Mouse (Mus musculus): ENCODE results near the gene Las1l. TPM values are rescaled to one million over a fixed set of nuclear protein-coding genes. Genes with fewer than 3 reads are reported as not detected.

The Las1l gene
- polyA plus RNA-seq (2015; fragmentation: Nextera tagmentation; extraction: Ambion mirVana) = 46.4 and 49.3 TPM in 2 replicates

DNA sequence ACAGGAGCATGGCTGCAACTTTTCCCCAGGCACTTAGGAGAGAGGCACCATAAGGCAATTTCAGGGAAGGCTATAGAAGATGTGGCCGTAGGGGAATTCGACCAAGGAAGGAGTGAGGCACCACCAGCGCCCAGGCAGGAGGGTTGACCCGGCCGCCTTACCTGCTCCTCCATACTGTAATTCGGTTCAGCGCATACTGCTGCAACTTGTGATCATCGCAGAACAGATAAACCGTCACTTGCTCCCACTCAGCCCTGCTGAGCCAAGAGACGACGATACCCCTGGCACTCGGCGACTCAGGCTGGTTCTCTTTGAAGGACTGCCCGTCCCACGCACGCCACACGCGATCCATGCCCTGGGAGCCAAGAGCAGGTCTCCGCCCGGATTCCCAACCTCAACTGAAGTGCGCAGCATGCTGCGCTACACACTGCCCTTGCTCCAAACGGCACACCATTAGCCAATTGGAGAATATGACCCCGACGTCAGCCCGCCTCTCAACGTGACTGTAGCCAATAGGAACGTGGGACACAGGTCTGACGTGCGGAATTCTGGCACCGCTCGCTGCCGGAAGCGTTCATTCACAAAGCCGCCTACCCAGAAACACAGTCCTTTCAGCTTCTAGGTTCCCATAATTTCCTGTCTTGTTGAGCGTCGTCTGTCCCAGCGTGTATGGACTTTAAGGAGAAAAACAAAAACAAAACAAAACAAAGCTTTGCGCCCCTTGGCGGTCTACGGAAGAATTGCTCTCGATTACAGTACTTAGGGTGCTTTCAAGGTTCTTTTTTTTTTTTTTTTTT is at the start of gene Las1l:
Las1l (minus strand) TSS at position 466 of the 797 bp plus-strand sequence.
- Histone ChIP-seq H3K9ac (ENCODE audit: low read depth, low read length) (peak within 1 kb of the TSS; percentile 57), H3K27ac (peak within 1 kb of the TSS; percentile 31; the same call in 1 of the 2 replicates), H3K4me3 (replicated peaks; ENCODE audit: low read depth, low read length) (peak within 1 kb of the TSS; percentile 51), H3K4me1 (replicated peaks; ENCODE audit: insufficient read depth, low read length) (no peaks in the 10 kb centered on the region), H3K9me3 (replicated peaks; ENCODE audit: low read length) (no peaks in the 10 kb centered on the region), H3K4me2 (ENCODE audit: low read length) (peak within 1 kb of the TSS; percentile 59), H3K36me3 (ENCODE audit: insufficient read depth, low read length) (0 out of 2 replicates have a peak, but pooled peaks cover 4% of the 10 kb centered on the region), H3K27me3 (ENCODE audit: insufficient read depth, low read length) (no peaks in the 10 kb centered on the region)
- 25% methylated on average over 42 of the region's 42 CpGs for WGBS
- peak; percentile 94 for DNase-seq (ENCODE audit: low spot score)
- peak; percentile 100 for ATAC-seq (replicated peaks; ENCODE audit: low FRiP score, low read depth)
- TF ChIP-seq CTCF (IDR thresholded peaks at IDR 0.05; ENCODE audit: low read depth) = peak; percentile 64

DNA sequence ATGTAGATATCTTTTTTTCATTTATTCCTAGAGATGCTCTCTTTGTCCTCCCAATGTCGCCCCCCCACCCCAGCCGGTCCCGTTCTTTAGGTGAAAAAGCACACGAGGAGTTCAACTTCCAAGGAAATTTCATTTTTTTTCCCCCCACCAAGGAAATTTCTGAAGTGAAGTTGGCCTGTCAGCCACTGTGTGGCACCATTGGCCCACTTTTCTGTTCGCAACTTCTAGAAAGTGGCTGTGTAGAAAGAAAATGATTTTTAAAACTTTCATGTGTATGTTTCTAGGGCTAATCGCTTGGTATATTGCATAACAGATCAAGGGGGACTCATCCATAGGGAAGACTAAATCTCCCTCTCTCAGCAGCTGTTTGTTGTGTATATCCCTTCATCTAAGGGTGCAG is 49.6 kb upstream of the Las1l start:
- no peak for DNase-seq (ENCODE audit: low spot score)
- Histone ChIP-seq H3K4me3 (replicated peaks; ENCODE audit: low read depth, low read length) (no peak overlapping the region), H3K9me3 (replicated peaks; ENCODE audit: low read length) (no peaks in the 10 kb centered on the region), H3K27ac (no peak overlapping the region), H3K4me1 (replicated peaks; ENCODE audit: insufficient read depth, low read length) (no peaks in the 10 kb centered on the region), H3K9ac (ENCODE audit: low read depth, low read length) (no peak overlapping the region), H3K27me3 (ENCODE audit: insufficient read depth, low read length) (no peaks in the 10 kb centered on the region), H3K4me2 (ENCODE audit: low read length) (no peak overlapping the region), H3K36me3 (ENCODE audit: insufficient read depth, low read length) (no peaks in the 10 kb centered on the region)
- 71% methylated on average over 6 of the region's 6 CpGs for WGBS
- ATAC-seq (replicated peaks; ENCODE audit: low FRiP score, low read depth) = no peak
- TF ChIP-seq CTCF (IDR thresholded peaks at IDR 0.05; ENCODE audit: low read depth) = peak; percentile 58

DNA sequence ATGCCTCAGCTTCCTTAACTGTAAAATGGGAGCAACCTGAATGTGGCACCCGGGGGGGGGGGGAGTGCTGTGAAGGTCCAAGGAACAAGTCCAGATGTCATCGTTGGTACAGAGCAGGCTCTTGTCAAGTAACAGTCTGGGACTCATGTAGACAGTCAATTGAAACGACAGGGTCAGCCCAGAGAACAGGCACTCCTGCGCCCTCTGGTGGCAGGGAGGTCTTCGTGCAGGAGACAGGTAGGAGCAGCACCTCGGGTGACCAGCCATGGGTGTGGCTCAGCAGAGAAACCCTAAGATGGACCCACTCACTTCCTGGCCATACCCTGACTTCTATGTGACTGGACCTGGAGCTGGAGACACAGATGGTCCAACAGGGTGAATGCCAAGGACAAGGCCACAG is 42.8 kb upstream of the Las1l start:
- no peaks in the 10 kb centered on the region for H3K4me1 ChIP-seq (replicated peaks; ENCODE audit: insufficient read depth, low read length)
- ATAC-seq (replicated peaks; ENCODE audit: low FRiP score, low read depth) (no peak), DNase-seq (ENCODE audit: low spot score) (no peak)
- H3K27ac ChIP-seq = no peak overlapping the region
- H3K4me3 ChIP-seq (replicated peaks; ENCODE audit: low read depth, low read length) = no peak overlapping the region
- no peak overlapping the region for H3K4me2 ChIP-seq (ENCODE audit: low read length)
- WGBS = 80% methylated on average over 6 of the region's 6 CpGs
- no peaks in the 10 kb centered on the region for H3K9me3 ChIP-seq (replicated peaks; ENCODE audit: low read length)
- H3K36me3 ChIP-seq (ENCODE audit: insufficient read depth, low read length) = no peaks in the 10 kb centered on the region
- TF ChIP-seq CTCF (IDR thresholded peaks at IDR 0.05; ENCODE audit: low read depth) = peak; percentile 36; the same call in 1 of the 2 replicates
- H3K9ac ChIP-seq (ENCODE audit: low read depth, low read length) = no peak overlapping the region
- H3K27me3 ChIP-seq (ENCODE audit: insufficient read depth, low read length) = no peaks in the 10 kb centered on the region

DNA sequence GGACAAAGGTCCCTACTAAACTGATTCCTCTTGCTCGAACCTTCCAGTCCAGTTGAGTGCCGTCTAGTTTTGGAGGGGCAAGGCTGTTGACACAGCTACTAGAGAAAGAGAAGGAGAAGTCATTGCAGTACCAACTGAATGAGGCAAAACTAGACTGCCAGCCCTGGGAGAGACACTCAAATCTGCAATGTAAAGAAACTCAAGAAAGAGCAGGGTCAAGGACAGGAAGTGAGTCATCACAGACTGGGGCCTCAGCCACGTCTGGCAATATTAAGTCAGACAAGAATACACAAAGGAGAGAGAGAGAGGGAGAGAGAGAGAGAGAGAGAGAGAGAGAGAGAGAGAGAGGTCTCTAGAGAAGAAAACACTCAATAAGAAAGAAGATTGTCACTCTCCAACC is 36.4 kb upstream of the Las1l start:
- ATAC-seq (replicated peaks; ENCODE audit: low FRiP score, low read depth) (no peak), DNase-seq (ENCODE audit: low spot score) (no peak)
- no peak overlapping the region for H3K4me2 ChIP-seq (ENCODE audit: low read length)
- H3K27me3 ChIP-seq (ENCODE audit: insufficient read depth, low read length) = no peaks in the 10 kb centered on the region
- H3K36me3 ChIP-seq (ENCODE audit: insufficient read depth, low read length) = no peaks in the 10 kb centered on the region
- WGBS = 66% methylated on average over 3 of the region's 3 CpGs
- H3K27ac ChIP-seq = no peak overlapping the region
- no peaks in the 10 kb centered on the region for H3K9me3 ChIP-seq (replicated peaks; ENCODE audit: low read length)
- no peak overlapping the region for H3K4me3 ChIP-seq (replicated peaks; ENCODE audit: low read depth, low read length)
- TF ChIP-seq CTCF (IDR thresholded peaks at IDR 0.05; ENCODE audit: low read depth) = no peak
- H3K9ac ChIP-seq (ENCODE audit: low read depth, low read length) = no peak overlapping the region
- no peaks in the 10 kb centered on the region for H3K4me1 ChIP-seq (replicated peaks; ENCODE audit: insufficient read depth, low read length)

DNA sequence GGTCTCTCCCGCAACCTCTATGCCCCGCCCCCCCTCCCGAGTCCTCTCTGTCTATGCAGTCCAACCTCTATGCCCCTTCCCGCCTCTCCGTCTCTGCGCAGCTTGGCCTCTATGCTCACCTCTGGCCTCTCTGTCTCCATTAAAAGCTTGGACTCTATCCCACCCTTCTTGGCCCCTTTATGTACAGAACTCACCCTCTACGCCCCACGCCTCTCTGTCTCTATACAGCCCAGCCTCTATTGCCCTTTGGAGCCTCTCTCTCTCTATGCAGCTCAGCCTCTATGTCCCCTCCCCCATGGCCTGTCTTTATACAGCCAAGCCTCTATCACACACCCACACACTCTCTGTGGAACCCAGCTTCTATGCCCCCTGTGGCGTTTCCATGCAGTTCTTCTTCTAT is 13.2 kb upstream of the Las1l start:
- WGBS = 86% methylated on average over 9 of the region's 9 CpGs
- no peak for ATAC-seq (replicated peaks; ENCODE audit: low FRiP score, low read depth)
- H3K27ac ChIP-seq = no peak overlapping the region
- no peaks in the 10 kb centered on the region for H3K27me3 ChIP-seq (ENCODE audit: insufficient read depth, low read length)
- H3K4me3 ChIP-seq (replicated peaks; ENCODE audit: low read depth, low read length) = no peak overlapping the region
- H3K4me2 ChIP-seq (ENCODE audit: low read length) = no peak overlapping the region
- H3K36me3 ChIP-seq (ENCODE audit: insufficient read depth, low read length) = no peaks in the 10 kb centered on the region
- no peak for DNase-seq (ENCODE audit: low spot score)
- H3K4me1 ChIP-seq (replicated peaks; ENCODE audit: insufficient read depth, low read length) = no peaks in the 10 kb centered on the region
- H3K9me3 ChIP-seq (replicated peaks; ENCODE audit: low read length) = no peaks in the 10 kb centered on the region
- H3K9ac ChIP-seq (ENCODE audit: low read depth, low read length) = no peak overlapping the region
- TF ChIP-seq CTCF (IDR thresholded peaks at IDR 0.05; ENCODE audit: low read depth) = no peak

DNA sequence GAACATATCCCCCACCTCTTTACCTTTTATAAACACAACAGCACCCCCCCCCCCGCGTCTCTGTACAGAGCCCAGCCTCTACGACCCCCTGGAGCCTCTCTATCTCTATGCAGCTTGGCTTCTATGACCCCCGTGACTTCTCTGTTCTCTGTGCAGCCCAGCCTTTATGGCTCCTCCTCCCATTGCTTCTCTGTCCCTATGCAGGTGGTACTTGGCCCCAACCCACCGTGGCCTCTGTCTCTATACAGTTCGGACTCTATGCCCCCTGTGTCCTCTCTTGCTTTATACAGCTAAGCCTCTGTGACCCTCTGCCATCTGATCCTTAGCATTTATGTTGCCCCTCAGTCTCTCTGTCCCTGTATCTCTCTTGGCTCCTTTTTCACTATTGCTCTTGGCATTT is 12.4 kb upstream of the Las1l start:
- DNase-seq (ENCODE audit: low spot score) = no peak
- no peak for ATAC-seq (replicated peaks; ENCODE audit: low FRiP score, low read depth)
- H3K4me3 ChIP-seq (replicated peaks; ENCODE audit: low read depth, low read length) = no peak overlapping the region
- WGBS = 39% methylated on average over 6 of the region's 6 CpGs
- no peaks in the 10 kb centered on the region for H3K4me1 ChIP-seq (replicated peaks; ENCODE audit: insufficient read depth, low read length)
- no peaks in the 10 kb centered on the region for H3K27me3 ChIP-seq (ENCODE audit: insufficient read depth, low read length)
- no peaks in the 10 kb centered on the region for H3K9me3 ChIP-seq (replicated peaks; ENCODE audit: low read length)
- H3K36me3 ChIP-seq (ENCODE audit: insufficient read depth, low read length) = no peaks in the 10 kb centered on the region
- H3K4me2 ChIP-seq (ENCODE audit: low read length) = no peak overlapping the region
- H3K27ac ChIP-seq = no peak overlapping the region
- no peak overlapping the region for H3K9ac ChIP-seq (ENCODE audit: low read depth, low read length)
- no peak for TF ChIP-seq CTCF (IDR thresholded peaks at IDR 0.05; ENCODE audit: low read depth)
